Mouse (Mus musculus) limb, embryonic 11.5 days (tissue): ENCODE measurements around the gene Gdpd3. TPM values are rescaled to one million over a fixed set of nuclear protein-coding genes. Genes with fewer than 3 reads are reported as not detected.

Source experiments
- ATAC-seq: fragments of 200-750 bp; cut with Nextera tagmentation; 2 replicates; pipeline ENCODE4 v1.8.0; 2017; ENCODE audit warnings: low read depth; ENCODE audit not compliant: insufficient number of reproducible peaks, low FRiP score, low TSS enrichment
- DNase-seq: peaks from one replicate; pipeline ENCODE4 v3.0.0-alpha.2; 2015; ENCODE audit warnings: low spot score
- H3K27ac ChIP-seq: fragments of 300-500 bp; sonication (generic); replicated peaks from 2 replicates; pipeline ENCODE4 v1.5.1; 2014; ENCODE audit warnings: low read depth, mild to moderate bottlenecking, low read length
- H3K27me3 ChIP-seq: fragments of 300-500 bp; sonication (generic); 2 replicates; pipeline ENCODE4 v1.6.1; 2014; ENCODE audit warnings: mild to moderate bottlenecking, low read length, mixed read lengths; ENCODE audit not compliant: control insufficient read depth, insufficient read depth
- H3K36me3 ChIP-seq: fragments of 300-500 bp; sonication (generic); 2 replicates; pipeline ENCODE4 v1.6.1; 2014; ENCODE audit warnings: mild to moderate bottlenecking, low read length, moderate library complexity, mixed read lengths; ENCODE audit not compliant: control insufficient read depth, insufficient read depth
- H3K4me1 ChIP-seq: fragments of 300-500 bp; sonication (generic); 2 replicates; pipeline ENCODE4 v1.6.1; 2014; ENCODE audit warnings: low read length, mixed read lengths; ENCODE audit not compliant: control insufficient read depth, insufficient read depth
- H3K4me2 ChIP-seq: fragments of 300-500 bp; sonication (generic); 2 replicates; pipeline ENCODE4 v1.6.1; 2014; ENCODE audit warnings: low read depth, mild to moderate bottlenecking, moderate library complexity; ENCODE audit not compliant: severe bottlenecking
- H3K4me3 ChIP-seq: fragments of 300-500 bp; sonication (generic); 2 replicates; pipeline ENCODE4 v1.5.1; 2014; ENCODE audit warnings: low read depth, low read length
- H3K9ac ChIP-seq: fragments of 300-500 bp; sonication (generic); 2 replicates; pipeline ENCODE4 v1.6.1; 2014; ENCODE audit warnings: mild to moderate bottlenecking, low read length
- H3K9me3 ChIP-seq: fragments of 300-500 bp; sonication (generic); 2 replicates; pipeline ENCODE4 v1.6.1; 2016; ENCODE audit warnings: low read length; ENCODE audit not compliant: control insufficient read depth
- WGBS: fragments of 180-500 bp; shearing (Covaris S2); extraction: QIAGEN DNeasy Blood & Tissue Kit; methylation state at CpG from one replicate; pipeline ENCODE4 v1.1.7; 2014; 5-methylcytosine and 5-hydroxymethylcytosine counted together
- polyA plus RNA-seq: library from polyadenylated mRNA; unstranded; fragments of >200 nt; fragmentation: Nextera tagmentation; extraction: Ambion mirVana; gene quantifications from 2 replicates; pipeline ENCODE4 v1.2.1, GENCODE M21; 2014

Gene Gdpd3
- polyA plus RNA-seq, 1 experiment from 2014 or later = 2.4 TPM

DNA sequence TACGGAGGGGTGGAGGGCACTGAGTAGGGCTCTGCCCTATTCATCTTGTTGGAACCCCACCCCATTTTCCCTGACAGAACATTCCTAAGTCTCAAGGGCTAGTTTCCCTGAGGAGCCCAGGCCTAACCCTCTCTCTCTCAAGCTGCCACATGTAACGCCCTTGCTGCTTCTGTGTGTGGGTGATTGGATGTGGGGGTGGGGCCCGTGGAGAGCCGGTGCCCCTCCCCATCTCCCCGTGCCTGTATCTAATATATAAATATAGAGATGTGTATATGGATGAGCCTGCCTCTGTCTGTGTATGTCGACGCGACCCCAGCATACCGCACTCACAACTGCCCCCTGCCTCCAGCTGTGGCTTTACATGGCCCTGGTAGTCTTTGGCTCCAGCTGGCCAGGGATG is 594 bp upstream of the Gdpd3 start:
- H3K36me3 ChIP-seq = peaks cover 10% of the 10 kb centered on the region; the same call in 1 of the 2 replicates
- WGBS = 89% methylated on average over 9 of the region's 9 CpGs

DNA sequence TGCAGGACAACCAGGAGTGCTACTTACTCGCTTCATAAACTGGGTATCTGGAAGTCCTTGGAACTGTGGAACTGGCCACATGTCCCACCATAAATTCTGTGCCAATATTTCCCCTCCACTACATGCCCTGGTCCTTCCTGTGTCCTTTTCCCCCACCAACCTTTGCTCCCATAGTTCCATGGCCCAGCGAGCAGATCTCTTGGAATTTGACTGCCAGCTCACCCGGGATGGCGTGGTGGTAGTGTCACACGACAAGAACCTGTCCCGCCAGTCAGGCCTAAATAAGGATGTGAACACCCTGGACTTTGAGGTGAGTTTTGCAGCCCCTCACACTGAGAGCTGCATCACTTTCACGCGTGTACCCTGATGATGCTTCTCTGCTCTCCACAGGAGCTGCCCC is 867 bp downstream of the Gdpd3 start:
- no peak for ATAC-seq
- peaks cover 10% of the 10 kb centered on the region; the same call in 1 of the 2 replicates for H3K36me3 ChIP-seq
- WGBS = 92% methylated on average over 8 of the region's 8 CpGs

More for the DNA sequence above, 594 bp upstream of the Gdpd3 start:
- no peak overlapping the region for H3K27ac ChIP-seq
- no peak overlapping the region for H3K9ac ChIP-seq
- H3K9me3 ChIP-seq = no peaks in the 10 kb centered on the region
- no peak overlapping the region for H3K4me3 ChIP-seq
- no peak overlapping the region for H3K4me2 ChIP-seq
- ATAC-seq (no peak), DNase-seq (no peak)
- H3K27me3 ChIP-seq = no peaks in the 10 kb centered on the region
- H3K4me1 ChIP-seq = no peaks in the 10 kb centered on the region

DNA sequence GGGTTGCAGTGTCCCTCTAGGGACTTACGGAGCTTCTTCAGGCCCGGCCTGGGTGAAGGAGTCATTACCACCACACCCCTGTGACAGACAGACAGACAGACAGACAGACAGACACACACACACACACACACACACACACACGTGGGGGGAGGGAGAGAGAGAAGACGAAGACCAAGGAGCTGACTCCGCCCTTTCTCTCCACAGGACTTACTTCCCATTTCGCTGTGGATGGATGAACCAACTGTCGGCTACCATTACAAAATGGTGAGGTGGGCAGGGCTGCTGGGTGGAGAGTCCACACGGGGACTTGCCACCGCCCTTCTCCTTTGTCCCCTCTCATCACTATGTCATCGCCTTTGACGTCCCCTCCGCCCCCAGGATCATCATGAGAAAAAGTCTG is 4.7 kb downstream of the Gdpd3 start:
- Histone ChIP-seq H3K4me1 (peaks cover 4% of the 10 kb centered on the region), H3K36me3 (peaks cover 5% of the 10 kb centered on the region; the same call in 1 of the 2 replicates), H3K4me3 (no peak overlapping the region), H3K9me3 (no peaks in the 10 kb centered on the region), H3K4me2 (no peak overlapping the region), H3K27ac (no peak overlapping the region), H3K27me3 (no peaks in the 10 kb centered on the region), H3K9ac (no peak overlapping the region)
- DNase-seq (no peak), ATAC-seq (no peak)
- whole genome bisulfite sequencing = 86% methylated on average over 12 of the region's 12 CpGs

More for the DNA sequence above, 867 bp downstream of the Gdpd3 start:
- DNase-seq = no peak
- Histone ChIP-seq H3K4me3 (no peak overlapping the region), H3K4me1 (no peaks in the 10 kb centered on the region), H3K9ac (no peak overlapping the region), H3K27ac (no peak overlapping the region), H3K27me3 (no peaks in the 10 kb centered on the region), H3K4me2 (no peak overlapping the region), H3K9me3 (no peaks in the 10 kb centered on the region)

DNA sequence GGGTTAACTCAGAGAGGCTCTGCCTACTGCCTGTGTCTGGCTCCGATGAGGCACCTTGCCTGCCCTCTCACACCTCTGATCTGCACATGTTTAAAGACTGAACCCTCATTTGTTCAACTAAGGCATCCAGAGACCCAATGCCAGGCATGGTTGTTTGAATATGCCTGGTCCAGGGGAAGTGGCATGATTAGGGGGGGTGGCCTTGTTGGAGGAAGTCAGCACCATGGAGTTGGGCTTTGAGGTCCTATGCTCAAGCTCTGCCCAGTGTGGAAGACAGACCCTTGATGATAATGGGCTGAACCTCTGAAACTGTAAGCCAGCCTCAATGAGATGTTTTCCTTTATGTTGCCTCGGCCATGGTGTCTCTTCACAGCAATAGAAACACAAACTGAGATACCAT is 7.2 kb downstream of the Gdpd3 start:
- 74% methylated on average over 2 of the region's 2 CpGs for WGBS
- ATAC-seq (no peak), DNase-seq (no peak)
- no peak overlapping the region for H3K4me3 ChIP-seq
- no peak overlapping the region for H3K9ac ChIP-seq
- H3K4me1 ChIP-seq = peaks cover 15% of the 10 kb centered on the region
- H3K9me3 ChIP-seq = no peaks in the 10 kb centered on the region
- H3K27ac ChIP-seq = no peak overlapping the region
- H3K4me2 ChIP-seq = no peak overlapping the region
- no peaks in the 10 kb centered on the region; the same call in 1 of the 2 replicates for H3K36me3 ChIP-seq
- H3K27me3 ChIP-seq = no peaks in the 10 kb centered on the region

DNA sequence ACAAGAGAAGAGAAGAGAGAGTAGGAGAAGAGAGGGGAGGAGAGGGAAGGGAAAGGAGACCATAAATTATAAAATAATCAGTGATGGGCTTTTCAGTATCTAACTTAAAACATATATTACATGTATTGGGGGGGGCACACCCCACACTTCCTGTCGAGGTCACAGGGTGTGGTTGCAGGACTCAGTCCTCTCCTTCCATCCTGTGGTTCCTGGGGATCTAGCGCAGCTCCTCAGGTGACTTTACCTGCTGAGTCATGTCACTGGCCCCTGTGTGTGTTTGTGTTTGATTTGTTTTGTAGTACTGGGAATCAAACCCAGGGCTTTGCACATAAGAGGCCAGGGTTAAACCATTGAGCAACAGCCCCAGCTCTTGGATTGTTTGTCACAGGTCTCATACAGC is 8.3 kb downstream of the Gdpd3 start:
- DNase-seq = no peak
- no peak overlapping the region for H3K4me2 ChIP-seq
- H3K9me3 ChIP-seq = no peaks in the 10 kb centered on the region
- H3K9ac ChIP-seq = no peak overlapping the region
- no peak overlapping the region for H3K27ac ChIP-seq
- WGBS = 88% methylated on average over 2 of the region's 2 CpGs
- no peak overlapping the region for H3K4me3 ChIP-seq
- no peak for ATAC-seq
- H3K27me3 ChIP-seq = no peaks in the 10 kb centered on the region
- H3K36me3 ChIP-seq = no peaks in the 10 kb centered on the region; the same call in 1 of the 2 replicates
- H3K4me1 ChIP-seq = peaks cover 15% of the 10 kb centered on the region

DNA sequence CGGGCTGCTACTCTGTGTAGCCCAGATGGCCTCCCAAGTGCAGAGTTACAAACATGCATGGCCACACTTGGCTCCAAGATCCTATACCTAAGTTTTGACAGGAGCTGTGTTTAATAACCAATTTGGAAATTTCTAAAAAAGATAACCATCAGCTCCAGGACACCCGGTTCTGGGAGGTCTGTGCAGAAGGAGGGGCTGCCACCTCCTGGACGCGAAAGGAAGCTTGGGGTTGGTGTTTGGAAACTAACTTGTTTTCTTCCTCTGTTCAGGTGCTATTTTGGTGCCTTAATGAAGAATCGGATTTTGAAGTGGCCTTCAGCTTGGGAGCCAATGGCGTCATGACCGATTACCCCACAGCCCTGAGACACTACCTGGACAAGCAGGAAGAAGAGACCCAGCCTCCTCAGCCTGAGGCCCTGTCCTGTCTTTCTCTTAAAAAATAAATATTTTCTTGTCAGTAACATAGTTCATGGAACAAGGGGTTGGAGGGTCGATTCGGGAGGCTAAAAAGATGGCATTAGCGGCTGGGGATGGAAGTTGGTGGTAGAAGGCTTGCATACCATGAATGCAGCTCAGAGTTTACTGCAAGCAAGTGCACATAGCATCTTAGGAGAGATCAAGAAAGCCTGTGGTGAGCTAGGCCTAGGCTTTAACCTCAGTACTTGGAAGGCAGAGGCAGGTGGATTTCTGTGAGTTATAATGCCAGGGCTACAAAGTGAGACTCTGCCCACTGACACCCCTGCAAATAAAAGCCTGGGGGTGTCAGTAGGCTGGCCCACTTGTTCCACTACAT is 9.2 kb downstream of the Gdpd3 start:
- Histone ChIP-seq H3K4me1 (peaks cover 15% of the 10 kb centered on the region), H3K4me3 (no peak overlapping the region), H3K27ac (peak overlapping the region; percentile 56), H3K36me3 (no peaks in the 10 kb centered on the region; the same call in 1 of the 2 replicates), H3K9me3 (no peaks in the 10 kb centered on the region), H3K4me2 (peak overlapping the region; percentile 93; the same call in 1 of the 2 replicates), H3K27me3 (no peaks in the 10 kb centered on the region), H3K9ac (no peak overlapping the region; the same call in 1 of the 2 replicates)
- WGBS = 84% methylated on average over 10 of the region's 10 CpGs
- DNase-seq (no peak), ATAC-seq (no peak)

DNA sequence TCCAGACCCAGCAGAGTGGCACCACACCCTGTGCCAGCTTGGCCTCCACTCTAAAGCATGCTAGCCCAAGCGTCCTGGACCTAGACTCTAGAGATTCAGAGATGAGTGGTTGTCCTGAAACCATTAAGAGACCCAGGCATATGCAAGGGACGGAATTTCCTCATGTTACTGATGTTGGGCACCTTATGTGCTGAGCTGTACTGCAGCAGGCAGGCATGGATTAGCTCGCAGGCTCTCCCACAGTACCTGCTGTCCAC is 9.8 kb downstream of the Gdpd3 start:
- no peak for DNase-seq
- Histone ChIP-seq H3K4me1 (peaks cover 15% of the 10 kb centered on the region), H3K4me2 (peak overlapping the region; percentile 93), H3K36me3 (no peaks in the 10 kb centered on the region; the same call in 1 of the 2 replicates), H3K27ac (peak overlapping the region; percentile 56), H3K9me3 (no peaks in the 10 kb centered on the region), H3K4me3 (peak overlapping the region; percentile 73; the same call in 1 of the 2 replicates), H3K27me3 (no peaks in the 10 kb centered on the region), H3K9ac (no peak overlapping the region; the same call in 1 of the 2 replicates)
- ATAC-seq = no peak
- WGBS = 51% methylated on average over 3 of the region's 3 CpGs

DNA sequence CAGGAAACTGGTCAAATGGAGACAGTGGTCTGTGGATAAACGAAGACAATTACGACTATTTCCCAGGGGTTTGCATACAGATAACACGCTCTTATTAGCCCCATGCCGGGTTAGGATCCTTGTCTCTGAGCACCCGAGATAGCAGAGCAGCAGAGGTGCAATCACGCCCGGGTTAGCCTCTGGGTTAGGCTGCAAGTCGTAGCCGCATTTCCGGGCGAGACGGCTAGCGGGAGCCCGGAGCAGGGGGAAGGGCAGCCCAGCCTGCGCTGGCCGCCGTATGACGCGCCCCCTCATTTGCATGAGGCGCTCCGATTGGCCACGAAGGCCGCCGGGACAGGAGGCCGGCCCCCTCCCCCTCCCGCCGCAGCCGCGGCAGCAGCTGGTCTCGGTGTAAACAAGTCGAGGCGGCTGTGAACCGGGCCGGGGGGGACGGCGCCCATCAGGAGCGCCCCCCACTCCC is 10.5 kb downstream of the Gdpd3 start, which contains the start of gene Ypel3:
Ypel3 (plus strand) TSS at position 358 of the 460 bp plus-strand sequence.
- Histone ChIP-seq H3K9me3 (no peaks in the 10 kb centered on the region), H3K27ac (peak within 1 kb of the TSS; percentile 83), H3K4me2 (peak within 1 kb of the TSS; percentile 93), H3K27me3 (no peaks in the 10 kb centered on the region), H3K9ac (peak within 1 kb of the TSS; percentile 74), H3K36me3 (no peaks in the 10 kb centered on the region; the same call in 1 of the 2 replicates), H3K4me3 (peak within 1 kb of the TSS; percentile 73), H3K4me1 (peaks cover 20% of the 10 kb centered on the region)
- ATAC-seq (peak; percentile 81), DNase-seq (peak; percentile 93)
- 0% methylated on average over 20 of the region's 37 CpGs for WGBS
